Mouse (Mus musculus): Measurements from ENCODE around the gene Itpripl2. TPM values are rescaled to one million over a fixed set of nuclear protein-coding genes. Genes with fewer than 3 reads are reported as not detected.

Itpripl2 gene
- 1 to 10 TPM; 4.0 to 4.3 TPM for total RNA-seq (2021)
- long read RNA-seq, experiment 1, partial matches to known transcripts, result 0 of 1 reads
- long read RNA-seq, experiment 1, other reads (novel, unspliced or antisense), result 1 of 1 reads
- long read RNA-seq, experiment 2, full-length matches to known transcripts, result 2 of 2 reads
- long read RNA-seq, experiment 2, partial matches to known transcripts, result 0 of 2 reads
- long read RNA-seq, experiment 2, other reads (novel, unspliced or antisense), result 0 of 2 reads

DNA sequence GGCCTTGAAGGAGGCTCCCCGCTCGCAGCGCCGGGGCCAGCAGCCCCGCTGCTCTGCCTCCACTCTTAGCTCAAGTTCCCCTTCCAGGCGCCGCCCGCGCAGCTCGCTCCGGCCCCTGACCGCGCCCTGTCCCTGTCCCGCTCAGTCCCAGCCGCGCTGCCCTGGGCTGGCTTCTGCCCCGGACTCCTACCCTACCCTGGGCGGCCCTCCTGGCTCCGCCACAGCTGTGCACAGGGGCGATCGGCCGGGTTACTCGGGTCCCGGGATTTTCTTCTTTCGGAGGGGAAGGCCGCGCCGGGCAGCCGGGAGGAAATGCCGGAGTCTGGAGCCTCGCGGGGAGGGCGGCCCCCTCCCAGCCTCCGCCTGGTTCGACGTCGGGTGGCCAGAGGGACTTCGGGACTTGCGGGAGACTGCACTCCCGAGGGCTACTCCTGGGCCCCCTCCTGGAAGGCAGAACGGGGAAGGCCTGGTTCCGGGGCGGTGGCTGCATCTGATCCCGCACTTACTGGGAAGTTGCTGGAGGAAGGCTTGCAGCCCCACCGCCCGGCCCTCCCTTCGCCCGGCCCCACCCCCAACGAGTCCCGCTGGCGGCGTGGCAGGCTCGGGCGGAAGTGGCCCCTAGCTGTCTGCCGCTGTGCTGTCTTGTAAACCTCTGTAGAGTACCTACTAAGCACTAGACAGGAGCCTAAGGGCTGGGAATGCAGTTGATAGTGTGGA is at the start of gene Itpripl2:
Gene Itpripl2, minus strand, starts transcription at position 545 of the 717 bp plus-strand sequence.
- DNase-seq (ENCODE audit: low spot score in 2 of 2), result peak in 1 of 2 experiments; percentile 28
- intact Hi-C loops (cut with DNase I), result no loop called here

DNA sequence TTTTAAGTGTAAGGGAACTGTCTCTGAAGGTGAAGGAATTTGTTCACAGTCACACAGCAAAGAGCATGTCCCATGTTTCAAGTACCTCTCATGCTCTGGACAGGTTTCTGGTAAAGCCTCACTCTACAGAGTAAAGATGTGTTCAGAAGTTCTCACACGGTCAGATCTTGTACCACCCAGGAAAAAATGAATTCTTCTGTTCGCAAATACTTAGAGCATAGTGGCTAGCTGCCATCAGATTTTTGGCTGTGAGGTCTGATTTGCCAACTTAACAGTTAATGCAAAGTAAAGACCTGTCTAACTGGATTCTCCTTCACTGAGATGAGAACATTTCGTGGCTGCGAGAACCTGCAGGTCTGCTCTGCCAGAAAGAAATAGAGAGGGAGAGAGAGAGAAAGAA is 43.3 kb upstream of the Itpripl2 start:
- DNase-seq (ENCODE audit: low spot score in 2 of 2), result no peak
- intact Hi-C loops (cut with DNase I), result no loop called here

DNA sequence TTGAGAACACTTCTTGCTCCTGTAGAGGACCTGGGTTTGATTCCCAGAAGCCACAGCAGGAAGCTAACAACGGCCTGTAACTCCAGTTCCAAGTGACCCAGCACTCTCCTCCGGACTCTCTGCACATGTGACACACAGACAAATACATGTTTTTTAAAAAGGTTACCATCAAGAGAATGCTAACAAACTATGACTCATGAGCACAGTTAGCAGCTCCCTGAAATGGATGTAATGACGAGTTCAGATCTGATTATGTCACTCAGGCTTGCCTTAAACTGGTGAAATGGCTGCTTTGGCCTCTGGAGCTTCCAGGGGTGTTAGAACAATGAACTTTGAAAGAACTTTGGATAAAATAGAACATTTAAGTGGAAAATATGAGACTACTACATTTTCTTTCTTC is 42.6 kb upstream of the Itpripl2 start:
- no peak for DNase-seq (ENCODE audit: low spot score in 2 of 2)
- intact Hi-C loops (cut with DNase I), result loop anchor here (5.0 kb wide), 1 partner anchor 58 kb away; no protein-coding TSS in a partner anchor

DNA sequence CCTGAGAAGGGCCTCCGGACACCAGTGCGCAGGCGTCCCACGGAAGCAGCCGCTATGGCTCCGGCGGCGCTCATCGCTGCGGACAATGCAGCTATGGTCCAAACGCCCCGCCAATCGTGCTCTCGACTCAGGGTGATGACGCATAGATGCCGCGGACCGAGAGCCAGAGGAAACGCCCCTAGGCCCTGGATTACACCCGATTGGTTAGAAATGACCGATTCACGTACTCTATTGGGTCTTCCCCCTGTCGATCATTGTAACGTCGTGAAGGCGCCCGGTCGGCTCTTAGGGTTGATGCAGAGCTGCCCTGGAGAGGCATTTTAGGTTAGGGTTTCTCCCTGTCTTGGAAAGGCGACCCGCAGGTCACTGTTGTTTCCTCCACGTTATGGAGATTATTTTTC is 41.4 kb upstream of the Itpripl2 start, which contains the start of gene Coq7:
Gene Coq7, minus strand, starts transcription at position 179 of the 401 bp plus-strand sequence.
- intact Hi-C loops (cut with DNase I), result loop anchor here (5.0 kb wide), 1 partner anchor 59 kb away; no protein-coding TSS in a partner anchor
- peak; percentile 97 to 98 for DNase-seq (ENCODE audit: low spot score in 2 of 2)

DNA sequence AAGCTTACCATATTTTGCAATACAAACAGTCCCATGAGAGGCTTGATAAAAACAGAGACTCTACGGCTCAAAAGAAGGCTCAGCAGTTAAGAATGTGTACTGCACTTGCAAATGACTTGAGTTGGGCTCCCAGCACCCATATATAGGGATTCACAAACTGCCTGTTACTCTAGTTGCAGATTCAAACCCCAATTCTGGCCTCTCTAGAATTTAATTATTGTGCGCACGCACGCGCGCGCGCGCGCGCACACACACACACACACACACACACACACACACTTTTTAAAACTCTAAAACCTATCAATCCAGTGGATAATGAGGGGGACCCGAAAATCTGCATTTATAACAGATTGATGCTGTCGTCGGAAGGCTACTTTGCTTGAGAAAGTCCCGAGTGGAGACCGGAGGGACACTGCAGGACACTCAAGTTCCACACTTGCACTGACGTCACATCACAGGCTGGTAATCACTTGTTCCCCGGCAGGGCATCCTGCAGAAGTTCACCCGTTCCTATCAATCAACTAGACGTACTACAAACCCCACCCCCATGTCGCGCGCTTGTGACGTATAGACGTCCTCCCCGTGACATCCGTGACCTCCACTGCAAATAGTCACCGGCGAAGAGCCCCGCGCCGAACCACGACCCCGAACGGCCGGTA is 40.9 kb upstream of the Itpripl2 start:
- peak; percentile 97 to 98 for DNase-seq (ENCODE audit: low spot score in 2 of 2)
- intact Hi-C loops (cut with DNase I), result loop anchor here (5.0 kb wide), 1 partner anchor 60 kb away; no protein-coding TSS in a partner anchor

DNA sequence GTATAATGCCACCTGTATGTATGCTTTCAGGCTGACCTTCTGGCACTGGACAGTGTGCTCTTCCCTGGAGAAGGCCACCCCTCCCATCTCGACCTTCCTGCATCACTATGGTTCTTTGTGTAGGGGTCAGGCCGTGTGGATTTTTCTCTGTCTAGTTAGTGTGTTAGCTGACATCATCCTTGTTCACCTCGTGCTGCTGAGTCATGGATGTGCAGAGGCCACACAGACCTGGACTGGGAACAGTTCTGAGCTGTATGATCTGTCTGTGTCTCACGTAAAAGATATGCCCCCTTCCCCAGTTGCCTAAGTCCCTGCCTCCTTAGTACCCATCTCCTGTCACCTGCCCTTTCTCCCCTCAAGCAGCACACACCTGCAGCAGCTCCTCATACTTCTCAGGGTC is 35.2 kb upstream of the Itpripl2 start:
- no peak for DNase-seq (ENCODE audit: low spot score in 2 of 2)
- intact Hi-C loops (cut with DNase I), result no loop called here

DNA sequence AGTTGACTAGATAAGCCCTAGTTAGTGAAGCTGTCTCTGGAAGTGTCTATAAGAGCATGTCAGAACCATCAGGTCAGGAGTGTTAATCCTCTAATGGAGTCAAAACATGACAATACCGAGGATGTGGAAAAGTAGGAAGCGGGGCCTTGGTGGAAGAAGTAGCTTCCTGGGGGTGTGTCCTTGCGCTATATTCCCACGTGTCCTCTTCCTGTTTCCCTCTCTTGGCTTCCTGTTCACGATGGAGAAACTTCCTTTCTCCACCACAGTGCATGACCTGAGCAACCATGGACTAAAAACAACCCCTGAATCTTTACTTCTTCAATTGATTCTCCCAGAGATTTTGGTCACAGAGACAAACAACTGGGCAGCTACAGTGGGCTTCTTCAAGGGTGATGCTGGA is 30.3 kb upstream of the Itpripl2 start:
- DNase-seq (ENCODE audit: low spot score in 2 of 2), result no peak
- intact Hi-C loops (cut with DNase I), result no loop called here

DNA sequence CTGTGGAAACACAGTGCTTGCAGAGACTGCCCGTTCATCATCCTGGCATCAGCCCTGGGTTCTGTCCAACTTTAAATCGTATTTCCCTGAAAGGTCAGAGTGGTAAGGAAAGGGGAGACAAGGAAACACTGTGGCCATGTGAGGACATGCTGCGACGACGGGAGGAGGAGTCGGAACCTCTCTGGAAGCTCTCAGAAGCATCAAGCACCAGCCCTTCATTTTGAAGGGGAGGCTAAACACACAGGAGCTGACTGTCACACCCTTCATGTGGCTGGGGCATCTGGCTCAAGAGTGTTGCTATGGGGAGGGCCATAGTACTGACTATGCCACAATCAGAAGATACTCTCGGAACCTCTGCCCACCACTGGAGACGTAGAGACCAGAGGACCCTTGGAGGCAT is 27.9 kb upstream of the Itpripl2 start:
- no peak for DNase-seq (ENCODE audit: low spot score in 2 of 2)
- intact Hi-C loops (cut with DNase I), result loop anchor here (1.0 to 2.0 kb wide), 2 partner anchors 71 to 215 kb away; partner anchors contain the start of gene Syt17

DNA sequence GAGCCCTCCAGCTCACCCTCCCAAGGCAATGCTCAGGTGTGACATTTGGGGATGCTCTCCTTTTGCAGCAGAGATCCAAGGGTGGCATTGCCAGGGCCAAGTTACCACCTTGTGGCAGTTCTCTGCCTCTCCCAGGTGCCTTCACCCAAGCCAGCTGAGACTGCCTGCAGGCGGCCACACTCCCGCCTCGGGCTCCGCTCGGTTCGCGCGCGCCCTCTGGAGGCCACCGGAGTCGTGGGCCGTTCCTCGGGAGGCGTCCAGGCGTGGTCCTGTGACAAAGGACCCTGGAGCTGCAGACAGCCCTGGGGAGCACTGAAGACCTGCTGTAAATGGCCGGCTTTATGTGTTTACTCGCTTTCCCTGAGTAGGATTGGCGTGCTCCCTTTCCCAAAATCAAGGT is 26.9 kb upstream of the Itpripl2 start:
- intact Hi-C loops (cut with DNase I), result loop anchor here (1.0 to 2.0 kb wide), 2 partner anchors 70 to 214 kb away; partner anchors contain the start of gene Syt17

DNA sequence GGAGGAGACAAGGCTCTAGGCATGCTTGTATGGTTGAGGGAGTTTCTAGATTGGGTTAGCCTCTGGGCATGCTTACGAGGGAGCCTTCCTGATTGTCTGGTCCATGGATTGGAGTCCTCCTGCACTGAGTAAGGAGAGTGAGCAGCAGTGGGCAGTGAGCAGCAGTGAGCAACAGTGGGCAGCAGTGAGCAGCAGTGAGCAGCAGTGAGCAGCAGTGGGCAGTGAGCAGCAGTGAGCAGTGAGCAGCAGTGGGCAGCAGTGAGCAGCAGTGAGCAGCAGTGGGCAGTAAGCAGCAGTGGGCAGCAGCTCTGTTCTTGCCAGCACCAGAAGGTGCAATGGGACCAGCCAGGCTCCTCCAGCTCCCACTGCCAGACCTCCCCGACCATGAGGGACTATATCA is 26.0 kb upstream of the Itpripl2 start:
- DNase-seq (ENCODE audit: low spot score in 2 of 2), result no peak
- intact Hi-C loops (cut with DNase I), result loop anchor here (2.0 kb wide), 1 partner anchor 69 kb away; the partner anchor contains the start of gene Syt17

More for the DNA sequence above, 26.9 kb upstream of the Itpripl2 start:
- peak; percentile 57 to 78 for DNase-seq (ENCODE audit: low spot score in 2 of 2)

DNA sequence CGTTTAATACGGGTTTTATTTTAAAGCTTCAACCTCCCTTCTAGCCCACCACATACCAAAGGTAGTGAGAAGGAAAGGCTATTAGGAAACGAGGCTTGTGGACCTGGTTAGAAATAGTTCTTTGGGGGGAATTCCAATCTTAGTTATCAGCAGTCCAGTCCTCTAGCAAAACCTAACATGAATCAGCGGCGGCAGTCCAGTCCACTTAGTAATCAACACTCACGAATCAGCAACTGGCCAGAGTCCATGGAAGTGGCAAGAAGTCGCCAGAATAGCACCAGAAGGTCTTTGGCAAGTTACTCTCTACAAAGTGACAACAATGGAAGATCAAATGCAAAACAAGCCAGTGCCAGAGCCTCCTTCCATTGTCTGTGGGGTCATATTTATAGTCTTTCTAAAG is 16.8 kb upstream of the Itpripl2 start:
- intact Hi-C loops (cut with DNase I), result no loop called here
- no peak for DNase-seq (ENCODE audit: low spot score in 2 of 2)

DNA sequence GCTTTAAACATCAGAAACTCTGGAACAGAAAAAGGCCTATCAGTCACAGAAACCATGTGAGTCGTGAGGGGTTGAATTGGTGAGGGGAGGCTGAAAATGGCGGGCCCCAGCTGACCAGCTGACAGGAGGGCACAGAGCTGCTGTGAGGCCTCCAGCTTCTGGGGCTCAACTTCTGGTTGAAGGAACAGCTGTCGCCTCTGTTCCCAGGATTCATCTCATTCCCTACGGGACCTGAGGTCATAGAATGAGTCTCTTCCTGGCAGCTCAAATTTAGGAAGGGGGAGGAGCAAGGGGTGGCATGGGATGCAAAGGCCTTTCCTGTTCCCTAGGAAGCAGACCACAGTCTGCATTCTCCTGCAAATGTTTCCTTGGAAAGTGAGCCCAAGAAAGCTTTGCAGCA is 12.1 kb upstream of the Itpripl2 start:
- intact Hi-C loops (cut with DNase I), result no loop called here
- DNase-seq (ENCODE audit: low spot score in 2 of 2), result no peak

DNA sequence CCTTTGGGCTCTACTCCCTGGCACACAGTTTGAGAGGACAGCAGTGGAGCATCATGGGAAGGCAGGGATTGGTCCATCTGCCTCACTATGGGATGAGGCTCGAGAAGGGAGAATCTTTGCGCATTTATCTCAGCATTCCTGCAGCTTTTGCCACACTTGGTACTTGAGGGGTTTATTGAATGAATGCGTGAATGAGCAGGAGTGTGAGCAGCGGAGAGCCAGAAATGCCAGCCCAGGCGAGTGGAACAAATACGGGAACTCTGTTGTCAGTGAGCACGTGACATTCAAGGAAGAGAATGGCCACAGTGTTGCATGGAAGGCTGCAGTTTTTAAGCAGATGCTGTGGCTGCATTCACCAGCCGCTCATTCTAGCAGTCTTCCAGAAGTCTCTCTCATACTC is 10.6 kb upstream of the Itpripl2 start:
- no peak for DNase-seq (ENCODE audit: low spot score in 2 of 2)
- intact Hi-C loops (cut with DNase I), result no loop called here

DNA sequence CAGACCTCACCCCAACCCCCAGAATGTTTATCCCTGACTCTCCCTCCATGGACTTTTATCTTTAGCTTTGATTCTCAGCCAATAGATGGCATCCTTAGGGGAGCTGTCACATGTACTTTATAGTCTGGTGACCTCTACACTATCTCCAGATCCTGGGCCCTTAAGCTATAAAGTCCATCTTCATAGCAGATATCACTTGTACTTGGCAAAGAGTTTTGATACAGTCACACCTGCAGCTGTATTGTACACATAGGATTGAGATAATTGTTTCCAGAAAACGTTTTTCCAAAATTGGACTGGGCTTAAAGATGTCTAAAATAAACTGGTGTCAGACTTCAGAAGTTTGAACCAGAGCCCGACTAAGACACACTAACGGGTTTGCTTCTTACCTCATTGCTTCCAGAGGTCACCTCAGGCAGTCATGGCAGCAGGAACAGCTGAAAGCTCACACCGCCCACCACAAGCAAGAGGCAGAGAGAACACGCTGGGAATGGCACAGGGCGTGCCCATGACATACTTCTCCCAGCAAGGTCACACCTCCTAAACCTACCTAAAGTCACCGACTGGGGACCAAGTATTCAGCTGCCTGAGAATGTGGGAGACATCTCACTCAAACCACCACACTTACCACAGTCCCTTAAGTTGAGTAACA is 8.1 kb upstream of the Itpripl2 start:
- no peak for DNase-seq (ENCODE audit: low spot score in 2 of 2)
- intact Hi-C loops (cut with DNase I), result no loop called here

DNA sequence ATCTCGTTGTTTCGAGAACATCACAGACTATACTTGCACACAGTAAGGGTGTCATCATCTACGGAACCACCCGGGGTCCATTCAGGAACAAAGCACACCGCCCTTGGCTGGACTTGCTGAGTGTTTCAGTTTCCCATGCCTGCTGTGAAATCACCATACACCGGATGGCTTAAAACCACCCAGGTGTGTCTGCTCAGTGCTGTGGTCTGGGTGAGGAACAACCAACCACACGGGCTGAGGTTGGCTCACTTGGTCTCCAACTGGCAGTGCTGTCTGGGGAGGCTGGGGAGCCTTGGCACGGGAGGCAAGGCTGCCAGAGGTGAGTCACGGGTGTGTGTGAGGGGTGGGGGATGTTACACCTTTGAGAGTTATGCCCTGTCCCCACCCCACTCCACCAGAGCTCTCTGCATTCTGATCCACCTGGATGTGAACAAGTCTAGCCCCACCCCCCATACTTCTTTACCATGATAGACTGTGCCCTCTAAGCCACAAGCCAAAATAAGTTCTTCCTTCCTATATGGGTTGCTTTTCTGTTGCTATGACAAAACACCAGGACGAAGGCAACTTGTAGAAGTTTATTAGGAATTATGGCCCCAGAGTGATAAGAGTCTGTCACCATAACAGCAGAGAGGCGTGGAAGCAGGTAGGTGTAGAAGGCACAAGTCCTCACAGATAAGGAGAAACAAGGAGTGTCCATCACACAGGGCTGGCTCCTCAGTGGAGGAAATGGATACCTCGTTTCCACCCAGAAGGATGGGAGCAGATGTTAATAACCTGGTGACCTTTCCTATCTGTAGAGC is 7.4 kb upstream of the Itpripl2 start:
- intact Hi-C loops (cut with DNase I), result no loop called here
- DNase-seq (ENCODE audit: low spot score in 2 of 2), result no peak

DNA sequence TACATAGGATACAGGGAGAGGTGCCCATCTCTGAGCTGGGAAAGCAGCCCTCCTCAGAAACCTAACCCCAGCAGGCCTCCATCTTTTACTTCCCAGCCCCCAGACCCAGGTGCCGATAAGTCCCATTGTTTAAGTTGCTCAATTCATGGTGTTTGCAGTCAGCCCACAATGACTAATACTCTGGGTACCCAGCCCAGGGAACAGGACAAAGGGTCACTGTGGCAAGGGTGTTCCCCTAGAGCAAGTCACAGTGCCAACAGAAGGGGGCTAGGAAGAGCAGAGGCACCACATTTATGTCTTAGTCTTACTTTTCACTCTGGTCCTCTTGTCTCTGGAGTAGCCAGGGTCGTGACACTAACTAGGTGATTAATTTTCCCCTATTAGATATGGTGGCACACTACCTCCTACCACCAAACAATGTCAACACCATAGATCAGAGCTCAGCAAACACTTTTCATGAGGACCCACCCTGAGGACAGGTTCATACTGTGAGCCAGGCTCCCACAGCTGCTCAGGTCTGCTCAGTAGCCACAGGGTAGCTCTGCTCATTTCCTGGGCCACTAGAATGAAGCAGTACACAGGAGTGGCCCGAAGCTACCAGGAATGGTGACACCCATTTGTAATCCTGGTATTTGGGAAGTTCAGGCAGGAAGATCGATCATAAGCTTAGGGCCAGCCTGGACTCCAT is 3.3 kb upstream of the Itpripl2 start:
- intact Hi-C loops (cut with DNase I), result no loop called here
- DNase-seq (ENCODE audit: low spot score in 2 of 2), result no peak

DNA sequence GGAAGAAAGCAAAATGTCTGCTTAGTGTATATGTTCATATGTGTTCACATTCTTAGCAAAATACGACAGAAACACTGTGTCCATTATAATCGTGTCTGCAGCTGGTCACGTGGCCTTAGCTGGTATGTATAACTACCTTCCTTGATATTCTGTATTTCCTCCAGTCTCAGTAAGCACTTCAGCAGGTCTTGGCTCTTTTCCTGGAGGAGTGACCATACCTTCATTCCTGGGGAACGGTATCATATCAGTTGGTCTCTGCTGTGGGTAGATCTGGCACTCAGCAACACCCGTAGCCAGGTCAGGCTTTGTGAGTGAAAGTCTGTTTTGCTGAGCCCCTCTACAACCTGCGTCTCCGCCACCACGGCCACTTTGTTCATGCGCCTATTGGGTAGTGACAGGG is 2.1 kb upstream of the Itpripl2 start:
- intact Hi-C loops (cut with DNase I), result no loop called here
- DNase-seq (ENCODE audit: low spot score in 2 of 2), result no peak

DNA sequence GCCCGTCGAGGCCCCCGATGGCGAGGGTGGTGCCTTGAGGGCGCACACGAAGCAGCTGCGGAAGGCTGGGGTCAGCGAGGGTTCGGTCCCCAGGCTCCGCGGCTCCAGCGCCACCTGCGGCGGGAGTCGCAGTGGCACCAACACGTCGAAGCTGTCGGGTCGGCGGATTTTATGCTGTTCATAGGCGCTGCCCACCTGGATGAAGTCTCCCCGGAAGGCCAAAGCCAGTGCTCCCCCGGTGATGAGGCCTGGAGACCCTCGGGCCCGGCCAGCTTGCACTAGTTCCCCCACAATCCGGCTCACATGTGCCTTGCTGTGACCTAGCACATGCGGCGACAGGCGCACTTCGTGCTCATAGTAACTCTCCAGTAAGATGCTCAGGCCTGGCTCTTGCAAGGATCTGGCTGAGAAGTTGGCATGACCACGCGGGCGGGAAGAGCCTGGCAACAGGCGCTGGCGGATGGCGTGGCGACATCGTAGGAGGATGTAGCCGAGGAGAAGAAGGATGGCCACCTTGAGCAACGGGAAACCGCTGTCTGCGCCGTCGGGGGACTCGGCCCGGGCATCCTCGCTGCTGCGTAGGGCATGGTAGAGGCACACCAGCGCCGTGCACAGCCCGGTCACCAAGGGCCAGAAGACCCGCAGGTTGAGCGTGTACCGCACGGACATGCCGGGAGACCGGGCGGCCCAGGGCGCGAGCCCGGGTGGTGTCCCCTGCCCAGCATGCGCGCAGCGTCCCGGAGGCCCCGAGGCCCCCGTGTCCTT is 927 bp downstream of the Itpripl2 start:
- peak; percentile 11 to 54 for DNase-seq (ENCODE audit: low spot score in 2 of 2)
- intact Hi-C loops (cut with DNase I), result no loop called here

Data from left cerebral cortex, postnatal 14 days (tissue).